Comparison of ENCODE assay signal across 21 mouse cellular contexts in the genomic region with DNA sequence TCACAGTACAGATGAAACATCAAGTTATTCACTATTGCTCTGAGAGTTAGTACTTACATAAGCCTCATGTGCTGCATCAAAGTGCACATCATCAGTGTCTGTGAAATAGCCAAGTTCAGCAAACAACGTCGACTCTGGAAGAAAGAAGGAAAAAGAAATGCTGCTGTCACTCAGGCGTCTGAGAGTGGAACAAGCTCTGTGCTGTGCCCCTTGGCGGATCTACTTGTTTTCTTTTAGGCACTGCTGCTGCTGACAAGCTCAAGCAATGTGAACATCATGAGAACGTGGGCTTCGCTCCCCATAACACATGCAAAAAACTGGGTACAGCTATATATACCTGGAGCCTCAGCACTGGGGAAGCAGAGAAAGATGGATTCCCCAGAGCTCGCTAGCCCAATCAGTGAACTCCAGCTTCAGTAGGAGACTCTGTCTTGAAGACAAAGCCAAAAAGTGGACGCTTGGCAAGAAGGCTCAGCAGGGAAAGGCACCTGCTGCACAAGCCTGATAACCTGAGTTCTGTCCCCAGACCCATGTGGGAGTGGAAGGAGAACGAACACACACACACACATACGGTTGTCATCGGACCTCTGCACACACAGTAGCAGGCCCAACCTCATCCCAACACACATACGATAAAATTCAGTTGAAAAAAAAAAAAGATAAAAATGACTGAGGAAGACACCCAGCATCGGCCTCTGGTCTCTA. TPM values are rescaled to one million over a fixed set of nuclear protein-coding genes. Genes with fewer than 3 reads are reported as not detected.
DNase-seq lines count a peak whose midpoint lies in the region; ATAC-seq and TF ChIP-seq lines count a peak whose summit lies in the region.
"Had no signal": no experiment of that assay in that cellular context is flagged by ENCODE, and none has a peak within 500 bp of the region (broad histone marks: within the 10 kb centered on the region; RNA-seq: fewer than 3 reads in every experiment).

No protein-coding gene starts in this region.

- TF ChIP-seq EP300 in lung, postnatal 0 days (IDR thresholded peaks at IDR 0.05), result no peak

- WGBS in liver, embryonic 12.5 days (ENCODE audit: insufficient replicate concordance), result 45% methylated on average over 13 of the region's 13 CpGs
- WGBS in lung, postnatal 0 days, result 73% methylated on average over 13 of the region's 13 CpGs

- H3K9ac ChIP-seq in liver, embryonic 12.5 days, result peak overlapping the region; percentile 19; the same call in 1 of the 2 replicates
- no peak overlapping the region for H3K9ac ChIP-seq in lung, postnatal 0 days (replicated peaks; ENCODE audit: low read depth)
- H3K9ac ChIP-seq: forebrain, embryonic 15.5 days; limb, embryonic 13.5 days had no signal

- no peak for TF ChIP-seq CTCF in lung, postnatal 0 days (IDR thresholded peaks at IDR 0.05)

- peak overlapping the region; percentile 22 for H3K4me3 ChIP-seq in liver, embryonic 12.5 days
- H3K4me3 ChIP-seq in lung, postnatal 0 days (ENCODE audit: low read depth, low read length), result no peak overlapping the region
- H3K4me3 ChIP-seq: forebrain, embryonic 15.5 days; gastrocnemius, adult 2 months; limb, embryonic 13.5 days had no signal

- peaks cover 35% of the 10 kb centered on the region for H3K36me3 ChIP-seq in liver, embryonic 12.5 days
- 0 out of 2 replicates have a peak, but pooled peaks cover 7% of the 10 kb centered on the region for H3K36me3 ChIP-seq in lung, postnatal 0 days (ENCODE audit: insufficient read depth, low read length)

- peaks cover 88% of the 10 kb centered on the region for H3K4me1 ChIP-seq in liver, embryonic 12.5 days
- H3K4me1 ChIP-seq in lung, postnatal 0 days (ENCODE audit: insufficient read depth, low read depth, low read length), result no peaks in the 10 kb centered on the region
- H3K4me1 ChIP-seq: forebrain, embryonic 15.5 days; limb, embryonic 13.5 days had no signal

- no peaks in the 10 kb centered on the region for H3K9me3 ChIP-seq in liver, embryonic 12.5 days (replicated peaks)
- no peaks in the 10 kb centered on the region for H3K9me3 ChIP-seq in lung, postnatal 0 days (ENCODE audit: low read length)
- H3K9me3 ChIP-seq: forebrain, embryonic 15.5 days; limb, embryonic 13.5 days had no signal

- peak overlapping the region; percentile 86 for H3K27ac ChIP-seq in liver, embryonic 12.5 days
- peak overlapping the region; percentile 52 for H3K27ac ChIP-seq in lung, postnatal 0 days (ENCODE audit: low read length)
- H3K27ac ChIP-seq: forebrain, embryonic 15.5 days; gastrocnemius, adult 2 months; hindbrain, postnatal 0 days; limb, embryonic 13.5 days had no signal

- peak; percentile 27 for ATAC-seq in frontal cortex, adult (ENCODE audit: low TSS enrichment)
- peak; percentile 95 for ATAC-seq in liver, embryonic 12.5 days
- peak; percentile 90 for ATAC-seq in lung, postnatal 0 days
- ATAC-seq: forebrain, embryonic 15.5 days; hindbrain, postnatal 0 days; Patski had no signal

- intact Hi-C loops in gastrocnemius, postnatal 14 days (cut with DNase I; ENCODE audit: low total_unique reads), result no loop called here

- no peaks in the 10 kb centered on the region for H3K27me3 ChIP-seq in liver, embryonic 12.5 days (replicated peaks)
- H3K27me3 ChIP-seq in lung, postnatal 0 days (replicated peaks; ENCODE audit: insufficient read depth, low read length), result no peaks in the 10 kb centered on the region
- H3K27me3 ChIP-seq: forebrain, embryonic 15.5 days; limb, embryonic 13.5 days; Patski had no signal

- no peak for DNase-seq in frontal cortex, postnatal 14 days (ENCODE audit: low spot score in 2 of 2)
- peak; percentile 26 for DNase-seq in A20 (ENCODE audit: low read depth, low spot score)
- DNase-seq in lung, postnatal 0 days (ENCODE audit: low spot score), result peak; percentile 85
- DNase-seq in gastrocnemius, postnatal 14 days, result no peak
- DNase-seq in urinary bladder, postnatal 25 days (ENCODE audit: low spot score), result no peak
- DNase-seq in embryo, embryonic 10.5 days (ENCODE audit: low spot score), result no peak
- DNase-seq: cerebellum, adult 9-10 months; embryo, embryonic 11 days; gastrocnemius, adult 2 months; heart, postnatal 4 days; kidney, adult 18-20 months; kidney, postnatal 4 days; midbrain, embryonic 14.5 days; thymus, postnatal 4 days had no signal

- peak overlapping the region; percentile 53 for H3K4me2 ChIP-seq in liver, embryonic 12.5 days
- no peak overlapping the region for H3K4me2 ChIP-seq in lung, postnatal 0 days (replicated peaks; ENCODE audit: low read depth, low read length)
- H3K4me2 ChIP-seq: forebrain, embryonic 15.5 days; limb, embryonic 13.5 days had no signal

RNA-seq across cellular contexts. Expression of a gene that starts 12.4 kb away (rescaled TPM):
- 9.6 and 10.6 TPM in 2 replicates for polyA plus RNA-seq in liver, embryonic 12.5 days (2016; fragmentation: Nextera tagmentation; extraction: Ambion mirVana)
- polyA plus RNA-seq in lung, postnatal 0 days (2015; fragmentation: Nextera tagmentation; extraction: Ambion mirVana), result 10.8 and 11.0 TPM in 2 replicates
- total RNA-seq in gastrocnemius, postnatal 14 days (2021), result 10 to 100 TPM; 17.6 to 17.8 TPM

RNA-seq across cellular contexts. Expression of a gene that starts 29.7 kb away (rescaled TPM):
- 0.46 and 0.50 TPM in 2 replicates for polyA plus RNA-seq in liver, embryonic 12.5 days (2016; fragmentation: Nextera tagmentation; extraction: Ambion mirVana)
- polyA plus RNA-seq in lung, postnatal 0 days (2015; fragmentation: Nextera tagmentation; extraction: Ambion mirVana), result 0.46 and 0.79 TPM in 2 replicates
- total RNA-seq in gastrocnemius, postnatal 14 days (2021), result under 1 TPM in 1 of 2 experiments, not detected in 1; 0.35 TPM

RNA-seq across cellular contexts. Expression of a gene that starts 30.1 kb away (rescaled TPM):
- polyA plus RNA-seq in liver, embryonic 12.5 days (2016; fragmentation: Nextera tagmentation; extraction: Ambion mirVana), result 25.7 and 27.3 TPM in 2 replicates
- polyA plus RNA-seq in lung, postnatal 0 days (2015; fragmentation: Nextera tagmentation; extraction: Ambion mirVana), result 22.5 and 23.2 TPM in 2 replicates
- 1 to 10 TPM; 4.0 to 6.1 TPM for total RNA-seq in gastrocnemius, postnatal 14 days (2021)

RNA-seq across cellular contexts. Expression of a gene that starts 57.5 kb away (rescaled TPM):
- polyA plus RNA-seq in liver, embryonic 12.5 days (2016; fragmentation: Nextera tagmentation; extraction: Ambion mirVana), result 0.10 and 0.13 TPM in 2 replicates
- polyA plus RNA-seq in lung, postnatal 0 days (2015; fragmentation: Nextera tagmentation; extraction: Ambion mirVana), result 0.26 TPM in 1 of 2 replicates, not detected in the other
- total RNA-seq in gastrocnemius, postnatal 14 days (2021), result not detected
- total RNA-seq: gastrocnemius, adult 2 months; heart, adult 8-10 months; heart, postnatal 4 days had no signal

Comparison
In these comparisons a context has a peak if more than half of its experiments do, and no peak if none do; other contexts are left out.
1. ATAC-seq: peak in every context shown above with its lines; median percentile 95 in liver, embryonic 12.5 days; 90 in lung, postnatal 0 days; 27 in frontal cortex, adult.
2. DNase-seq: peak in A20 (single experiment) and lung, postnatal 0 days (single experiment); none in frontal cortex, postnatal 14 days (0 of 2), gastrocnemius, postnatal 14 days (single experiment), urinary bladder, postnatal 25 days (single experiment) and embryo, embryonic 10.5 days (single experiment).